Mouse (Mus musculus) lung, embryonic 16.5 days (tissue): Measurements from ENCODE around the gene Naglu. TPM values are rescaled to one million over a fixed set of nuclear protein-coding genes. Genes with fewer than 3 reads are reported as not detected.

Source experiments
- ATAC-seq: fragments of 200-750 bp; cut with Nextera tagmentation; 2 replicates; pipeline ENCODE4 v1.8.0; 2017; ENCODE audit warnings: low read depth, mild to moderate bottlenecking, moderate library complexity
- H3K27ac ChIP-seq: fragments of 300-500 bp; sonication (generic); 2 replicates; pipeline ENCODE4 v1.5.1; 2014; ENCODE audit warnings: mild to moderate bottlenecking, control low read depth, low read length
- H3K27me3 ChIP-seq: fragments of 300-500 bp; sonication (generic); 2 replicates; pipeline ENCODE4 v1.6.1; 2014; ENCODE audit warnings: low read depth, low read length, mixed read lengths; ENCODE audit not compliant: control insufficient read depth, insufficient read depth
- H3K36me3 ChIP-seq: fragments of 300-500 bp; sonication (generic); 2 replicates; pipeline ENCODE4 v1.6.1; 2014; ENCODE audit warnings: low read length; ENCODE audit not compliant: control insufficient read depth, insufficient read depth
- H3K4me1 ChIP-seq: fragments of 300-500 bp; sonication (generic); replicated peaks from 2 replicates; pipeline ENCODE4 v1.6.1; 2014; ENCODE audit warnings: low read length, mixed read lengths; ENCODE audit not compliant: control insufficient read depth, insufficient read depth
- H3K4me2 ChIP-seq: fragments of 300-500 bp; sonication (generic); 2 replicates; pipeline ENCODE4 v1.6.1; 2014; ENCODE audit warnings: low read depth, low read length, control low read depth
- H3K4me3 ChIP-seq: fragments of 300-500 bp; sonication (generic); 2 replicates; pipeline ENCODE4 v1.5.1; 2014; ENCODE audit warnings: mild to moderate bottlenecking, low read length, control low read depth
- H3K9ac ChIP-seq: fragments of 300-500 bp; sonication (generic); 2 replicates; pipeline ENCODE4 v1.6.1; 2014; ENCODE audit warnings: low read length, control low read depth
- H3K9me3 ChIP-seq: fragments of 300-500 bp; sonication (generic); 2 replicates; pipeline ENCODE4 v1.6.1; 2016; ENCODE audit warnings: low read length; ENCODE audit not compliant: control insufficient read depth
- WGBS: fragments of 180-500 bp; shearing (Covaris S2); extraction: QIAGEN DNeasy Blood & Tissue Kit; methylation state at CpG from one replicate; pipeline ENCODE4 v1.1.7; 2014; 5-methylcytosine and 5-hydroxymethylcytosine counted together
- polyA plus RNA-seq: library from polyadenylated mRNA; unstranded; fragments of >200 nt; fragmentation: Nextera tagmentation; extraction: Ambion mirVana; gene quantifications from 2 replicates; pipeline ENCODE4 v1.2.1, GENCODE M21; 2015

Gene Naglu
- polyA plus RNA-seq, 1 experiment from 2014 or later = 20.6 TPM

DNA sequence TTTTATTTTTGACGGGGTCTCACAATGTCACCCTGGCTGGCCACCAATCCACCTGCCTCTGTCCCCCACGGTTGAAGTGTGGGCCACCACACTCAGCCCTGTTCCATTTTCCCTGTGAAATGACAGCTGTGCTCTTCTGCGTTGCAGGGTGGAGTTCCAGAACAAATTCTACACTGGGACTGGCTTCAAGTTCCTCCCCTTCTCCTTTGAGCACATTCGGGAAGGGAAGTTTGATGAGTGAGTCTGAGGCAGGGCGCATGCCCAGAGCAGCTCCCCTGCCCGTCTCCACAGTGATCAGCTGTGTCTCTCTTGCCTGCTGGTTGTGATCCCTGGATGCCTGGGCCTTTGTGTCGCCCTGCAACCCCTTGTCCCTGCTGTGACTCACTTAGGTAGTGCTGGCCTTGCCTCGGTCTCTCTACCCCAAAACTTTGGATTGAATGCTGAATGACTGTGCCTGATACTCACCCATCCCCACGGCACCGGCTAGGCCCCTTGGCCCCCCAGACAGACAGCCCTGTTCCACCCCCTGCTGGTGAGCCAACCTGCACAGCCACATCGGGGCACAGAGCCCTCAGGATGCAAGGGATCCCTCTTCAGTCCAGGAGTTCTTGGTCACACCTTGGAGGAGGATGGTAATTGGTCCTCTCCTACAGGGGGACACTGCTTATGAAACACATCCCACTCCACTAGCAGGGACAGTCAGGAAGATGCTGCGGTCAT is 7.5 kb upstream of the Naglu start:
- Histone ChIP-seq H3K9ac (peak overlapping the region; percentile 37), H3K4me3 (no peak overlapping the region), H3K4me1 (peaks cover 72% of the 10 kb centered on the region), H3K27ac (peak overlapping the region; percentile 95), H3K9me3 (no peaks in the 10 kb centered on the region), H3K36me3 (no peaks in the 10 kb centered on the region), H3K4me2 (no peak overlapping the region), H3K27me3 (no peaks in the 10 kb centered on the region)
- WGBS = 64% methylated on average over 12 of the region's 12 CpGs
- ATAC-seq = no peak

DNA sequence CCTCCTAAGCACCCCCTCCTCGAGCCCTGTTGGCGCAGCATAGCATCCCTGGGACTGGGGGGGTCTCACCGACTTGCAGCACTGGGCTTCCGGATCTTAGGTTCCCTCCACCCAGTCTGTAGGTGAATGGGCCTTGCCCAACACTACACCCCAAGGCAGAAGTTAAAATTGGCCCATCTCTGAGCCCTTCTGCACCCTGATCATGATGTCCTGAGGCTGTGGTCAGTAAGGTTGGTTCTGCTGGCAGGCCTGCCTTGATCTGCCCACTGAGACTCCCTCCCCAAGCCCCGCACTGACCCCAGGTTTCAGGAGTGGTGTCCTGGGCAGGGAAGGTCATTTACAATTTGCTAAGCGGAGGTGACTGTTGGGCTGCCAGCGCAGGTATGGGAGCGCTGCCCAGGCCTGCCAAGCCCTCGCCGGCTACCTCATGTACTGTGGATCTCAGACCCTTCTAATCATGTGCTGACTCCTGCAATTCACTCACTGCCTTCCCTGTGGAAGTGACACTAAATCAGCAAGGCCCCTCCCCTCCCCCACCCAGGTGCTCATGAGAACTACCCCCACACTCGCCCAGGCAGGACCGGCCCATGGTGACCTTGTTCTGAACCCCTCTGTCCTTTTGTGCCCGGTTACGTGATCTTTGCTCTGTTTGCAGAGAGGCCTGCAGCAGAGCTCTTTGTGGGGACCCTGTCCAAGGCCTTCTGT is 6.7 kb upstream of the Naglu start:
- 54% methylated on average over 14 of the region's 14 CpGs for WGBS

DNA sequence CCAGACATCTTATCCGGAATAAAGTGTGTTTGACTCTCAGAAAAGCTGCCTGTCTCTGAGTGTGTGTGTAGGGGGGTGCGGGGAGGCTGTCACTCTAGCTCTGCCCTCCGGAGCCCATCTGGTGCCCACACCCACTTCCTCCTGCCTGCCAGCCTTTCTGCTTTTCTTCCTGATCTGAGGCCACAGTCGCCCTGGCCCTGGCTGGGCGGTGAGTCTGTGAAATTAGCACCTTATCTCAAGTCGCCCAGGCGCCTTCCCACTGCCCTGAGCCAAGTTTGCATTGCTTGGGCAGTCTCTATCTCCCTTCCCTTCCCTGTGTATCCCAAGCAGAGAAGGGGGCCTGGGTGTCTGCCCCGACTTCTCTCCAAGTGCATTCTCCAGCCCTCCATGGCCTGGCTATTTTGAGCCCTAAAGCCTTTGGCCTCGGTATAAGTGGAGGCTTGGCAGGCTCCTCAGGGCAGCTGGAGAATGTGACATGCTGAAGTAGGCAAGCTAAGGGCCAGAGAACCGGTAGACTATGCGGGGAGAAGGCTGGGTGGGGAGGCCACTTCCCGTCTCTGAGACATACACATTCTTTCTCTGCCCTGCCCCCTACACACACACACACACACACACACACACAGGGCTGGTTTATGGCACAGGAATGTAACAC is 6.0 kb upstream of the Naglu start:
- H3K9ac ChIP-seq = peak overlapping the region; percentile 37
- no peak overlapping the region; the same call in 1 of the 2 replicates for H3K4me2 ChIP-seq

More for the DNA sequence above, 6.7 kb upstream of the Naglu start:
- Histone ChIP-seq H3K27me3 (no peaks in the 10 kb centered on the region), H3K9ac (peak overlapping the region; percentile 37), H3K4me2 (no peak overlapping the region), H3K36me3 (no peaks in the 10 kb centered on the region), H3K4me3 (no peak overlapping the region), H3K9me3 (no peaks in the 10 kb centered on the region), H3K4me1 (peaks cover 64% of the 10 kb centered on the region), H3K27ac (peak overlapping the region; percentile 95)
- peak; percentile 12 for ATAC-seq

DNA sequence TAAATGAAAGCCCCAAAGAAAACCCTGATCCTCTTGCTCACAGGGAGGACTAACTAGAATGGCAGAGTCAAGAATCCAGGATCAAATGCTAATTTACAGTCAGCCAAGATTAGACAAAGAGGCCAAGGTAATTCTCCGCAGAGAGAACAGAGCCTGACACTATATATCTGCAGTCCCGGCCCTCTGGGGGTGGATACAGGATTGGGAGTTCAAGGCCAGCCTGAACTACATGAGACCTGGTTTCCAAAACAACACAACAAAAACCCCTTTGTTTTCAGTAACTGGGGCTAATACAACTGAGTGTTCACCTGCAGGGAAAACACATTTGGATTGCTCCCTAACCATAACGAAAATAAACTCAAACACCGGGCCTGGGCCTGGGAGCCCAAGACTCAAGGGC is 5.3 kb upstream of the Naglu start:
- Histone ChIP-seq H3K4me1 (peaks cover 54% of the 10 kb centered on the region), H3K36me3 (no peaks in the 10 kb centered on the region), H3K9ac (peak overlapping the region; percentile 8; the same call in 1 of the 2 replicates), H3K4me2 (no peak overlapping the region), H3K9me3 (no peaks in the 10 kb centered on the region), H3K4me3 (no peak overlapping the region), H3K27ac (peak overlapping the region; percentile 95), H3K27me3 (no peaks in the 10 kb centered on the region)
- WGBS = 66% methylated on average over 4 of the region's 4 CpGs
- no peak for ATAC-seq

More for the DNA sequence above, 6.0 kb upstream of the Naglu start:
- peaks cover 58% of the 10 kb centered on the region for H3K4me1 ChIP-seq
- H3K9me3 ChIP-seq = no peaks in the 10 kb centered on the region
- ATAC-seq = peak; percentile 87
- H3K4me3 ChIP-seq = no peak overlapping the region
- WGBS = 7% methylated on average over 12 of the region's 12 CpGs
- H3K27me3 ChIP-seq = no peaks in the 10 kb centered on the region
- H3K36me3 ChIP-seq = no peaks in the 10 kb centered on the region
- peak overlapping the region; percentile 95 for H3K27ac ChIP-seq

DNA sequence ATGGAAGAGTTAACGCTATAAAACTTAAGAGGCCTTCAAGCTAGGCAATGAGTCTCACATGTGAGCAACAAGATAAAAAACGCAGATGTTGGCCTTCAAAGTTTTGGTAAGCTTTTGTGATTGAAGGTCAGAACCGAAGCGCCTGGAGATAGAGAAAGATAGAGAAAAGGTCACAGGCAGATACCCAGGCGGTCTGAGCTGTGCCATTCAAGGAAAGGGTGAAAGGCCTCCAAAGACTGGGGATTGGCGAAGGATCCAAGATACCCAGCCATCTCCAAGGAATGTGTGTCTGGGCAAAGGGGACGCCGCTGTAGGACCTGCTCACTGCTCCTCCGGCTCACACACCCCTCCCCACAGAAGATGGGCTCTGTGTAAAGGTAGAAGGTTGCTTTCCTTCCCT is 4.8 kb upstream of the Naglu start:
- Histone ChIP-seq H3K4me2 (no peak overlapping the region), H3K4me3 (no peak overlapping the region), H3K27me3 (no peaks in the 10 kb centered on the region), H3K4me1 (peaks cover 51% of the 10 kb centered on the region), H3K9me3 (no peaks in the 10 kb centered on the region), H3K36me3 (no peaks in the 10 kb centered on the region), H3K27ac (no peak overlapping the region; the same call in 1 of the 2 replicates), H3K9ac (no peak overlapping the region)
- no peak for ATAC-seq
- 89% methylated on average over 9 of the region's 9 CpGs for WGBS

DNA sequence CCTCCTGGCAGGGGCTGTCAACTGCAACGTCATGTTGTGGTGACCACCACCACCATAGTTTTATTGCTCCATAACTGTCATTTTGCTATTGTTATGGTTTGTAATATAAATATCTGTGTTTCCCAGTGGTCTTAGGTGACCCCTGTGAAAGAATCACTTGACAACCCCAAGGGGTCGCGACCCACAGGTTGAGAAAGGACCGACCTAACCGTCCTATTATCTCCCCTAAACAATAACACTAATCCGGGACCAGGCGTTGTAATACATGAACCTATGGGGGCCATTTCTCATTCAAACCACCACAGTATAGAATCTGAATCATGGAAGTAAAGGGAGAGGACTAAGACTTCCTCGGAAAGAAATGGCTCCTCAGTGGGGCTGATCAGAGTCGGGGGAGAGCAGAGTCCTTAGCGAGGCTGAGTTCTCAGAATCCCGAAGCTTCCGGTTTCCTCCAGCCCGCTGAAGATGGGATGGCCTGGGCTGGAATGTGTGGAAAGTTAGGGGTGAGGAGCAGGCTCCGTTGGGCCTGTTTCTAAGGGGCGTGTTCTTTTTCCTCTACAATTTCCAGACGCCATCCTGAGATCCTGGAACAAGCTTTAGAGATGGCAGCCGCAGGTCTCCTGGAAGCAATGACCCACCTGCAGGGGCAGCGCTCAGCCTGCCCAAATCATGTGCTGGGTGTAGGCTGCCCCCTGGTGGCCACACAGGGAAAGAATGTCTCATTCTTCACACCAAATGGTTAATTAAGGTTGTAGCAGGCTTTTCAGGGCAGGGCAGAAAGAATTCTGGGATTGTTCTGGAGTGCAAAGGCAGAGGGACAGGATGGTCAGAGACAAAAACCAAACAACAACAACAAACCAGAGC is 3.0 kb upstream of the Naglu start:
- H3K27ac ChIP-seq = peak overlapping the region; percentile 72
- 16% methylated on average over 18 of the region's 18 CpGs for WGBS
- peak overlapping the region; percentile 29; the same call in 1 of the 2 replicates for H3K9ac ChIP-seq

DNA sequence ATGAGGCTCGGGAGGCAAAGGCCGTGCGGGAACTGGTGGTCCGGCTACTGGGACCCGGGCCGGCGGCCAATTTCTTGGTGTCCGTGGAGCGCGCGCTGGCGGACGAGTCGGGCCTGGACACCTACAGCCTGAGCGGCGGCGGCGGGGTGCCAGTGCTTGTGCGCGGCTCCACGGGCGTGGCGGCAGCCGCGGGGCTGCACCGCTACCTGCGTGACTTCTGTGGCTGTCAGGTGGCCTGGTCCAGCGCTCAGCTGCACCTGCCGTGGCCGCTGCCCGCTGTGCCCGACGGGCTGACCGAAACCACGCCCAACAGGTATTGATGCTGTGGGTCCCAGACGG is 346 bp downstream of the Naglu start:
- H3K9me3 ChIP-seq = no peaks in the 10 kb centered on the region
- peak overlapping the region; percentile 86 for H3K9ac ChIP-seq
- H3K36me3 ChIP-seq = no peaks in the 10 kb centered on the region
- WGBS = 0% methylated on average over 29 of the region's 36 CpGs
- H3K27ac ChIP-seq = peak overlapping the region; percentile 39; the same call in 1 of the 2 replicates
- peak; percentile 57 for ATAC-seq
- peak overlapping the region; percentile 84 for H3K4me3 ChIP-seq
- H3K27me3 ChIP-seq = no peaks in the 10 kb centered on the region
- H3K4me1 ChIP-seq = peaks cover 20% of the 10 kb centered on the region
- H3K4me2 ChIP-seq = peak overlapping the region; percentile 99

More for the DNA sequence above, 3.0 kb upstream of the Naglu start:
- no peaks in the 10 kb centered on the region for H3K27me3 ChIP-seq
- no peak for ATAC-seq
- peak overlapping the region; percentile 27 for H3K4me3 ChIP-seq
- no peaks in the 10 kb centered on the region for H3K9me3 ChIP-seq
- H3K4me1 ChIP-seq = peaks cover 48% of the 10 kb centered on the region
- H3K36me3 ChIP-seq = no peaks in the 10 kb centered on the region
- H3K4me2 ChIP-seq = peak overlapping the region; percentile 50

DNA sequence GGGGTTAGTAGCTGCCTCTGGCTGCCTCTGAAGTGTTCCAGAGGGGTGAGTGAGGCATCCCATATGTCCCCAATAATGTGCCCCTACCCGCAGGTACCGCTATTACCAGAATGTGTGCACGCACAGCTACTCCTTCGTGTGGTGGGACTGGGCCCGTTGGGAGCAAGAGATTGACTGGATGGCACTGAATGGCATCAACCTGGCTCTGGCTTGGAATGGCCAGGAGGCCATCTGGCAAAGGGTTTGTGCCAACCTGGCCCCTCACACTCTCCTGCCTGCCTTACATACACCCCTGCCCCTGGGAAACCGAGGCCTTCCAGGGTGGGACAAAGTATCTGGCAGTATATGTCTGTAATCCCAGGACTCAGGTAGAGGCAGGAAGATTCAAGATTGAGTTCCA is 1.2 kb downstream of the Naglu start:
- Histone ChIP-seq H3K27ac (no peak overlapping the region), H3K4me1 (peaks cover 20% of the 10 kb centered on the region), H3K4me2 (peak overlapping the region; percentile 99; the same call in 1 of the 2 replicates), H3K9me3 (no peaks in the 10 kb centered on the region), H3K27me3 (no peaks in the 10 kb centered on the region), H3K36me3 (no peaks in the 10 kb centered on the region), H3K9ac (peak overlapping the region; percentile 86; the same call in 1 of the 2 replicates), H3K4me3 (no peak overlapping the region)
- WGBS = 70% methylated on average over 6 of the region's 6 CpGs
- ATAC-seq = no peak
